Mouse (Mus musculus) megakaryocyte, embryonic 14.5 days (primary cell): Measurements from ENCODE around the gene D630003M21Rik.

Source experiments
- FLI1 ChIP-seq: IDR thresholded peaks from 2 replicates; pipeline ENCODE4 v1.6.1; 2012; ENCODE audit warnings: low read length, inconsistent platforms, mixed read lengths
- GATA1 ChIP-seq: IDR thresholded peaks from 3 replicates; pipeline ENCODE4 v1.6.1; 2012; ENCODE audit warnings: mixed read lengths, low read length, inconsistent platforms, borderline replicate concordance

- TF ChIP-seq FLI1 = no peak
- TF ChIP-seq GATA1 = no peak
Measured at GRCm38 (mm10) chr2:158253806-158254205, 24.8 kb upstream of the D630003M21Rik start.
